Mouse (Mus musculus) bone marrow, adult 2 months (tissue): ENCODE results near the gene Psmb1.

Source experiments
- CTCF ChIP-seq: fragments of 200-500 bp; IDR thresholded peaks from 2 replicates; pipeline ENCODE4 v1.5.1; 2011; ENCODE audit warnings: low read length, control low read depth; ENCODE audit not compliant: control insufficient read depth, insufficient read depth
- POLR2A ChIP-seq: fragments of 200-500 bp; IDR thresholded peaks from 2 replicates; pipeline ENCODE4 v1.6.1; 2011; ENCODE audit warnings: low read depth, mild to moderate bottlenecking, control low read depth, low read length, borderline replicate concordance; ENCODE audit not compliant: control insufficient read depth

GRCm38 (mm10) chr17:15535162-15535800 is 35.7 kb upstream of the Psmb1 start:
- no peak for TF ChIP-seq POLR2A
- no peak for TF ChIP-seq CTCF
